Mouse (Mus musculus): Measurements from ENCODE around the gene Lcat. TPM values are rescaled to one million over a fixed set of nuclear protein-coding genes. Genes with fewer than 3 reads are reported as not detected.

Lcat gene
- polyA plus RNA-seq, 1 experiment from 2014 or later: 0.74 TPM

GRCm38 (mm10) chr8:105889756-105890465 lies 53.3 kb downstream of the Lcat start:
- Histone ChIP-seq H3K9me3 (ENCODE audit: low read length) (no peaks in the 10 kb centered on the region), H3K27ac (ENCODE audit: low read length) (no peak overlapping the region), H3K4me1 (ENCODE audit: insufficient read depth, low read depth, low read length) (no peaks in the 10 kb centered on the region), H3K4me3 (ENCODE audit: low read depth, low read length) (no peak overlapping the region), H3K27me3 (replicated peaks; ENCODE audit: insufficient read depth, low read length) (no peaks in the 10 kb centered on the region), H3K4me2 (replicated peaks; ENCODE audit: low read depth, low read length) (no peak overlapping the region), H3K36me3 (ENCODE audit: insufficient read depth, low read length) (peaks cover 64% of the 10 kb centered on the region), H3K9ac (replicated peaks; ENCODE audit: low read depth) (no peak overlapping the region)
- no peak for ATAC-seq
- DNase-seq (ENCODE audit: low spot score): no peak
- 91% methylated on average over 12 of the region's 12 CpGs for WGBS
- TF ChIP-seq CTCF (IDR thresholded peaks at IDR 0.05): no peak
- TF ChIP-seq EP300 (IDR thresholded peaks at IDR 0.05): no peak

Small RNA genes lying within 50 kb of the gene (microRNA-seq; reads per million reads assigned to microRNA genes)
- not detected for gene Mir7074

Other genes starting within 250 kb of the Lcat start
- gene Acd, start 242.3 kb downstream of the Lcat start, polyA plus RNA-seq (2015; fragmentation: Nextera tagmentation; extraction: Ambion mirVana): 40.5 and 45.8 TPM in 2 replicates
- 14.8 and 16.6 TPM in 2 replicates for gene Pard6a, start 242.2 kb downstream of the Lcat start, polyA plus RNA-seq (2015; fragmentation: Nextera tagmentation; extraction: Ambion mirVana)
- gene 4933405L10Rik, start 235.7 kb downstream of the Lcat start, polyA plus RNA-seq (2015; fragmentation: Nextera tagmentation; extraction: Ambion mirVana): not detected in 2 replicates
- 8.2 and 8.7 TPM in 2 replicates for gene Enkd1, start 235.2 kb downstream of the Lcat start, polyA plus RNA-seq (2015; fragmentation: Nextera tagmentation; extraction: Ambion mirVana)
- gene Gfod2, start 184.7 kb downstream of the Lcat start, polyA plus RNA-seq (2015; fragmentation: Nextera tagmentation; extraction: Ambion mirVana): 19.5 and 24.4 TPM in 2 replicates
- 10.5 and 10.9 TPM in 2 replicates for gene Ranbp10, start 116.0 kb downstream of the Lcat start, polyA plus RNA-seq (2015; fragmentation: Nextera tagmentation; extraction: Ambion mirVana)
- 2.9 and 3.7 TPM in 2 replicates for gene Tsnaxip1, start 115.7 kb downstream of the Lcat start, polyA plus RNA-seq (2015; fragmentation: Nextera tagmentation; extraction: Ambion mirVana)
- 14.3 and 15.9 TPM in 2 replicates for gene Cenpt, start 90.1 kb downstream of the Lcat start, polyA plus RNA-seq (2015; fragmentation: Nextera tagmentation; extraction: Ambion mirVana)
- 46.3 and 50.1 TPM in 2 replicates for gene Thap11, start 88.2 kb downstream of the Lcat start, polyA plus RNA-seq (2015; fragmentation: Nextera tagmentation; extraction: Ambion mirVana)
- 82.3 and 97.4 TPM in 2 replicates for gene Nutf2, start 82.8 kb downstream of the Lcat start, polyA plus RNA-seq (2015; fragmentation: Nextera tagmentation; extraction: Ambion mirVana)
- 17.4 and 19.8 TPM in 2 replicates for gene Edc4, start 62.5 kb downstream of the Lcat start, polyA plus RNA-seq (2015; fragmentation: Nextera tagmentation; extraction: Ambion mirVana)
- gene Nrn1l, start 49.8 kb downstream of the Lcat start, polyA plus RNA-seq (2015; fragmentation: Nextera tagmentation; extraction: Ambion mirVana): 0.27 and 0.48 TPM in 2 replicates
- gene Pskh1, start 42.9 kb downstream of the Lcat start, polyA plus RNA-seq (2015; fragmentation: Nextera tagmentation; extraction: Ambion mirVana): 19.0 and 21.5 TPM in 2 replicates
- gene Ctrl, start 9.5 kb downstream of the Lcat start, polyA plus RNA-seq (2015; fragmentation: Nextera tagmentation; extraction: Ambion mirVana): 0.42 and 0.54 TPM in 2 replicates
- 75.9 and 77.2 TPM in 2 replicates for gene Psmb10, start 4.9 kb downstream of the Lcat start, polyA plus RNA-seq (2015; fragmentation: Nextera tagmentation; extraction: Ambion mirVana)
- gene Slc12a4, start 22.7 kb upstream of the Lcat start, polyA plus RNA-seq (2015; fragmentation: Nextera tagmentation; extraction: Ambion mirVana): 29.2 and 33.9 TPM in 2 replicates
- gene Dpep3, start 36.0 kb upstream of the Lcat start, polyA plus RNA-seq (2015; fragmentation: Nextera tagmentation; extraction: Ambion mirVana): 0.13 TPM in 1 of 2 replicates, not detected in the other
- gene Dus2, start 48.0 kb upstream of the Lcat start, polyA plus RNA-seq (2015; fragmentation: Nextera tagmentation; extraction: Ambion mirVana): 7.4 and 8.8 TPM in 2 replicates
- gene Dpep2nb, start 62.6 kb upstream of the Lcat start, polyA plus RNA-seq (2015; fragmentation: Nextera tagmentation; extraction: Ambion mirVana): 0.12 TPM in 1 of 2 replicates, not detected in the other
- 10.5 and 11.4 TPM in 2 replicates for gene Ddx28, start 68.5 kb upstream of the Lcat start, polyA plus RNA-seq (2015; fragmentation: Nextera tagmentation; extraction: Ambion mirVana)
- 3.4 and 4.2 TPM in 2 replicates for gene Nfatc3, start 115.5 kb upstream of the Lcat start, polyA plus RNA-seq (2015; fragmentation: Nextera tagmentation; extraction: Ambion mirVana)
- gene Esrp2, start 193.6 kb upstream of the Lcat start, polyA plus RNA-seq (2015; fragmentation: Nextera tagmentation; extraction: Ambion mirVana): 38.4 and 38.6 TPM in 2 replicates
- gene Pla2g15, start 207.0 kb upstream of the Lcat start, polyA plus RNA-seq (2015; fragmentation: Nextera tagmentation; extraction: Ambion mirVana): 10.6 and 10.8 TPM in 2 replicates
- 38.9 and 39.7 TPM in 2 replicates for gene Slc7a6, start 225.5 kb upstream of the Lcat start, polyA plus RNA-seq (2015; fragmentation: Nextera tagmentation; extraction: Ambion mirVana)

All from lung, postnatal 0 days (tissue).